Mouse (Mus musculus) megakaryocyte-erythroid progenitor cell, adult 5-6 weeks (primary cell): ENCODE measurements around the gene Abat. TPM values are rescaled to one million over a fixed set of nuclear protein-coding genes. Genes with fewer than 3 reads are reported as not detected.
"Not testable (repeated sequence)": the region's sequence is repeated elsewhere in the genome, so short reads cannot be mapped to it uniquely, and the experiment has no call there.

Experiments
- ATAC-seq: replicated peaks from 2 replicates; pipeline ENCODE4 v1.8.0; 2016; ENCODE audit warnings: mild to moderate bottlenecking, inconsistent platforms; ENCODE audit not compliant: severe bottlenecking, poor library complexity, low FRiP score, low TSS enrichment
- total RNA-seq, 2 experiments: library from RNA; stranded (forward) in 1 of 2; stranded (reverse) in 1 of 2; fragments of 200-1000, 215-1000 nt in 1 of 2; fragments of >200 nt in 1 of 2; fragmentation: Nextera tagmentation in 1 of 2; gene quantifications; 2 replicates each; pipeline ENCODE4 v1.2.3; 2014 to 2017

Abat gene
- total RNA-seq, 2 experiments from 2014 or later: 1.2 TPM; not detected in 1

DNA sequence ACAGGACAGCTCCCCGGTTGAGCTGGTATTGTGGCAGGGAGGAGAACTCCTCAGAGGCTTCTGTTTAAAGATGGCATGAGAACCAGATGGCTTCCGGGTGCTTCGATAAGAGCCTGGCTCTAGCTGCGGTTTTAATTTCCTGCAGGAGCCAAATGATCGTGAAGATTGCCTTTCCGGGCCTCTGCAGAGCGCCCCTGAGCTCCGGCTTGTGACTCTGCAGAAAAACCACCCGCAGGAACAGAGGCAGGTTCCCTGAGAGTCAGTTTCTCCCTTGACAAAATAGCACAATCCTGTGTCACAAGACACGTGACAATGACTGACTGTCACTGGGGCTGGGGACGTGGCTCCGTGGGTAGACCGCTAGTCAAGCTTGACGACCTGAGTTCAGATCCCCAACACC lies 16.8 kb downstream of the Abat start:
- ATAC-seq: peak; percentile 86

DNA sequence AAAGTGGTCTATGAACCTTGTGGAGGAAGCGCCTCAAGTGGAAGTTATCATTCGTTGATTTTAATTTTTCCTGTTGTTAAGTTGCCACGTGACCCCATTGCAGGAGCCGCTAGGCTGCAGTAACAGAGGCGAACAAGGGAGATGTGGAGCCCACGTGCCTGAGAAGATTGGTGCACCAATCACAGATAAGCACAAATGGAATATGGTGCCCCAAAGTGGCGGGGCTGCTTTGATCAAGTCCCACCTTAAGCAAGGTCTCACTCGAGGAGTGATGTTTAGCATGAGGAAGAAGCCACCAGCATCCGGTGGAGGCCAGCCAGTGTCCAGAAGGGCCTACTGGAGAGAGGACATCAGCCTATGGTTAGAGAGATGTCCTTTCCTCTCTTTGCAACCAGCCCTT lies 19.2 kb downstream of the Abat start:
- ATAC-seq: no peak

- ATAC-seq: no peak
These were observed 19.7 kb downstream of the Abat start for GRCm38 (mm10) chr16:8532894-8533293.

- no peak for ATAC-seq
These were observed 20.2 kb downstream of the Abat start for GRCm38 (mm10) chr16:8533477-8533876.

- no peak for ATAC-seq
These were observed 21.4 kb downstream of the Abat start for GRCm38 (mm10) chr16:8534466-8535200.

DNA sequence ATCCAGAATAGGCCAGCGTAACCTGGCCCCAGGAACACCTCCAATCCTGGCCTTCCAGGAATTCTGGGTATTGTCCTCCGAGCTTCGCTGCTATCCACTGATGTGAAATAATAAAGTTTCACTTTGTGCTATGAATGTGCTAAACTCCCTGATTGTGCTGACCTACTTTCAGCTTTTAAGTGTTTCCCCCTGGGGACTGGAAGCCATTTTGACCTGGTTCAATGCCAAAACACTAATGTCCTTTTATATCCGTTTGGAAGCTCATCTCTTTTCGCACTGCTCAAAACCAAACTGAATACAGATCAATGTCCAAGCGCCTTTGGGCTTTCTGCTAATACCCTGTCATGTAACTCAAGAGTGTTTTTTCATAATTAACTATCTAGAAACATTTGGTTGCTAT lies 22.2 kb downstream of the Abat start:
- no peak for ATAC-seq

DNA sequence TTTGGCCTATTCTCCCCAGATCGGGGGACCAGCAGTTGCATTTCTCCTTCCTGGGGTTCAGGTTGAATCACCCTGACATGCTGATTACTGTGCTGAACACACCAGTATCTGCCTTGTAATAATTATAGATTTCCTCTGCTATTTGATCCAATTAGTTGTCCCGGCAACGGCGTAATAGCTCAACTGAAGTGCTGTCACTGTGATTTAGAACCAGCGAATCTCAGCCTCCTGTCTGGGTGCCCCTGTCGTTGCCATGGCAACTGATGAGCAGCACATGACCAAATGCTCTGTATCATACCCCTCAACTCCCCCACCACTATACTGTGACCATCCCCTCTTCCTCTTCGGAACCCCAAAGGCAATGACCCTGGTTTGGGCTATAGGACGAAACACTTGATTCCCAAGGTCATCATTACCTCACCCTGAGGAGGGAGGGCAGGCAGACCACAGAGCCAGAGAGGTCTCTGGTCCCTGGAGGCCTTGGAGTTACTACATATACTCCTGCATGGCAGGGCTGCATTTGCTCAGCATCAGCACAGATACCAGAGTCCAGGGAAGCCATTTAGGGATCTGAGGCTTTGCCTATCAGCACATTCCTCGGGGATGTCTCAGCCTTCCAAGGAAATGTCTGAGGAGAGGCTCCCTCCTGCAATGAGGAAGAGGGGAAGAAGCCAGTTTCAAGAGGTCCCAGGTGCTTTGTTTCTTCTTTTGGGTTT lies 26.1 kb downstream of the Abat start:
- ATAC-seq: no peak

DNA sequence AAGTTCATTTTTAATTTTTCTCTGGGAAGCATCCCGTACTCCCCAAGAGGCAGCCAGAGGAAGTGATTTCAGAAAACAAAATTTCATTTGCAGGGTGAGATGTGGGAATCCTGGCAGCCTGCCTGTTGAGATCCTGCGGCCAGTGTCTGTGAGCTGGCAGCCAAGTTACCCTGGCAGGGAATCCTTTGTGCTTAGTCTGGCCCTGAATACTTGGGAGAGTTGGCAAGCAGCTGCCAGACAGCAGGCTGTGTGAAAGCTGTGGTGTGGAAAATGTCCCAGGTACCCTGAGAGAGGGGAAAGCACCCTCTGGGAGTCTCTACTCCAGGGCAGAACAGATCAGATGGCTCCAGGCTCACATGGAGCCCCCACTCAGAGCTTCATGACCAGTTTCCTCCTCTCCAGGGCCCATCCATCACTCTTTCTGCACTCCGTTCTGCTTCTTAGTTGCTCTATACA lies 27.7 kb downstream of the Abat start:
- no peak for ATAC-seq

DNA sequence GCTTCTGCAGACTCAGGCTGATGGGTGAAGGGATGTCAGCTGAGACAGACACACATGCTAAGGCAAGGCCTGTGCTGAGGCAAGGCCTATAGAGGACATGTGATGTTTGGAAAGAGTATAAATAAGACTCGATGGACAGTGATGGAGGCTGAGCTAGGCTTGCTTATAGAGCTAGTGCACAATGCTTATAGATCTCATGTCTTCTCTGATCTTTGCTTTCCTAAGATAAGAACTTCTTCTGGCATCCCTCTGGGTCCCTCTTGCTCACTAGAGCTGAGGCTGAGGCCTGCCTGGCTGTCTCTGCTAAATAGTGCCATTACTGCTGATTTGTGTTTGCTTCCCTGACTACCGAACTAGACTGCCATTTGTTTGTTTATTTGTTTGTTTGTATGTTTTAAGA lies 34.6 kb downstream of the Abat start:
- no peak for ATAC-seq

GRCm38 (mm10) chr16:8549506-8549905 lies 36.3 kb downstream of the Abat start:
- no peak for ATAC-seq

DNA sequence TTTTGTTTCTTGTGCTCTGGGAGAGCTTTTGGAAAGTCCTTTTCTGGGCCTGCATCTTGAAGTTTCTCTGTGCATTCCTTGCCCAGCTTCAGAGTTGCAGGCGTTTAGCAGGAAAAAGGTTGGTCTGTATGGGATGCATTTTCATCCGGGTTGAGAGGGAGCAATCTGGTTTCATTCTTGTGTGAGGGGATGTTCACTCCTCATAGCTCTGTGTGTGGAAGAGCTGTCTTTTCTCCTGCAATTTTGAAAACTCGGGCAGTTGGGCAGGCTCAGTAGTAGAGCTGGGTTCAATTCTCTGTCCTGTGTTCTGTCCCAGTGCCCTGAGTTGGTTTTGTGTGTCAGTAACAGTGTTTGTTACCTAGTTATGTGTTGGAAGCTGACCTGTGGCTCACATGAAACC lies 41.1 kb downstream of the Abat start:
- no peak for ATAC-seq

- ATAC-seq: not testable (repeated sequence)
These were observed 41.5 kb downstream of the Abat start for GRCm38 (mm10) chr16:8554751-8555150.

DNA sequence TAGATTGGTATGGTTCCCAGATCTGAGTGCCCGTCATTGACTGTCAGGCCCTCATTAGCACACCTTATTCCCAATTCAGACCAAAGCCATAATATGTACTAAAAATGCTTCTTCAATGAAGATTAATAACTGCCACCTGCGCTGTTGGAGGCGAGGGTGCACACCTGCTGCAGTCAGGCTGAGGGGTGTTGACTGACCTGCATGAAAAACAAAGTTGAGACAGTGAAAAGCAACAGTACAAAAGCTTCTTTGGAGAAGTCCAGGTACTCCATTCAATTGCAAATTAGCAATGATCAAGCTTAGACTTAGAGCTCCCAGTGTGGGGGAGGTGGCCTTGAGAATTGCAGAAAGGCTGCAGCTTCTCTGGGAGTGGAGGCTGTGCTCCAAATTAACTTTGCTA lies 42.1 kb downstream of the Abat start:
- ATAC-seq: not testable (repeated sequence)

DNA sequence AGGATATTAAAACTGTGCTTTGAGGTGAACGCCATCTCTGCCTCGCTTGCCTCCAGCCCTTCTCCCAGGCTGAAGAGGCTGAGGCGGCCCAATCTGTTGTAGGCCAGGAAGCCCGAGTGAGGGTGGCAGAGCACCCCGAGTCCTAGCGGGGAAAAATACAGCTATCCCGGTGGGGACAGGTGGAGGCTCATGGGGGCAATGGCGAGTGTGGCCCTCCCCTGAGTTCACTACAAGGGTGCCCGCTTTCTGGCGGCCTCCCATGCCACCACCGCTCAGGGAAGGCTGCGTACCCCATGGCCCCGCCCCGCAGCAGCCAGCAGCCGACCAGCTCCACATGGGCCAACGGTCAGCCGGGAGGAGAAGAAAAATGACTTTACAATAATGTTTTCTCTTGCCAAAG lies 46.9 kb downstream of the Abat start:
- ATAC-seq: no peak

DNA sequence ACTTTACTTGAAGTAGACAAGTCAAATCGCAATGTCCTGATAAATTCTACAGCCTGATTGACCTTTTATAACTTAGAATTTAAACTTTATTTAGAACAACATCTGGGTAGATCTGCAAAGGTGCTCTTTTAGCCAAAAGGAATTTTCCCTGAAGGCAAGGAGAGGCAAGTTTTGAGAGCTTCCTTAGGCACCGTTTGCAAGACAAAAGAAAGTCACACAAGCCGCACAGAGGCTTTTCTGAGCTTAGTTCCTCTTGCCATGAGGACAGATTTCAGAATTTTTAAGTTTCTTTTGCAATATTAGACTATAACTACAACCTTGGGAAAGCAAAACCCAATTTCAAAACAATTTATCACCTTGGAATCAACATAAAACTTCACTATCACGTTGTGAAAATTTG lies 47.9 kb downstream of the Abat start:
- ATAC-seq: not testable (repeated sequence)

- ATAC-seq: not testable (repeated sequence)
These were observed 48.6 kb downstream of the Abat start for GRCm38 (mm10) chr16:8561856-8562255.

DNA sequence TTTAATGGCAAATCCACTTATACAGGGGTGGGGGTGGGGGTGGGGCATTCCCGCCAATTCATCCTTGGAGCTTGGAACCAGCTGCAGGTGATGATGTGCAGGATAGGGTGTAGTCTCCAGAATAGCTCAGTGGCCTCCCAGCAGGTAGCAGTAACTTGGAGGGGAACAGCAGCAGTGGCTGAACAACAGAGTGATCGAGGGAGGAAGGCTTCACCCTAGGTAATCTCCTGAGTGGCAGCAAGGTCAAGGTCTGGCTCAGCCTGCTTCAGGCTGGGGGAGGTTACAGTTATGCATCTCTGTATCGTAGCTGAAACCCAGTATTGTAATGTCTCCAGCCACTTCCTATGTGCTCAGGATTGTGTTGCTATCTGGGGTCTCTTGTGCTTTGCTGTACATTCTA lies 49.6 kb downstream of the Abat start:
- not testable (repeated sequence) for ATAC-seq

DNA sequence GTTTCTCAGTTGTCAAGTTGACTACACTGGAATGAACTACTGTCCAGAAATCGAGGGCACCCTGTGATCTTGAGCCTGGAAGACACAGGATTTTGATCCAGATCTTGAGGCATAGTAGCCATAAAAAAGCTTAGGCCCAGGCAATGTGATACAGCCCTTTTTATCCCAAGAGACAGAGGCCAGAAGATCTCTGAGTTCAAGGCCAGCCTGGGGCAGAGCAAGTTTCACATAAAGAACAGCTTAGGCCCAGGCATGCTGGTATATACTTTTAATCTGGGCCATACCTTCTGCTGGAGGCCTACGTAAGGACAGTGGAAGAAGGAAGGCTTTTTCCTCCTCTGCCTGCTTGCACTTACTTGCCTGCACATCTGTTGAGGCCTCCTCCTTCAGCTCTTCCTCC lies 51.6 kb downstream of the Abat start:
- no peak for ATAC-seq

DNA sequence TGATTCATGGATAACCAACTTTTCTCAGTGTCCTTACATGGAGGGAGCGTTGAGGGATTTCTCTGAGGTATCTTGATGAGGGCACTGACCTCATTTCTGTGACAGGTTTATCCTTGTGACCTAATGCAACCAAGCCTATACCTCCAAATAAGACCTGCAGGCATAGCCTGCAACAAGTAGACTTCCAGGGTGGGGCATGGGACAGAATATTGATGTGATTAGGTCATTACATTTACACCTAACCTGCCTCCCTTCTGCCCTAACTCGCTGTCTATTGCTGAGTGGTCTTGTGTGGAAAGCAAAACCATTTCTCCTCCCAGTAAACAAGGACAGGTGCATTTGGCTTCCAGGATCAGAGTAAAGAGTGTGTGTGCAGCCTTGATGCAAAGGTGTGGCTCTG lies 52.3 kb downstream of the Abat start:
- no peak for ATAC-seq

DNA sequence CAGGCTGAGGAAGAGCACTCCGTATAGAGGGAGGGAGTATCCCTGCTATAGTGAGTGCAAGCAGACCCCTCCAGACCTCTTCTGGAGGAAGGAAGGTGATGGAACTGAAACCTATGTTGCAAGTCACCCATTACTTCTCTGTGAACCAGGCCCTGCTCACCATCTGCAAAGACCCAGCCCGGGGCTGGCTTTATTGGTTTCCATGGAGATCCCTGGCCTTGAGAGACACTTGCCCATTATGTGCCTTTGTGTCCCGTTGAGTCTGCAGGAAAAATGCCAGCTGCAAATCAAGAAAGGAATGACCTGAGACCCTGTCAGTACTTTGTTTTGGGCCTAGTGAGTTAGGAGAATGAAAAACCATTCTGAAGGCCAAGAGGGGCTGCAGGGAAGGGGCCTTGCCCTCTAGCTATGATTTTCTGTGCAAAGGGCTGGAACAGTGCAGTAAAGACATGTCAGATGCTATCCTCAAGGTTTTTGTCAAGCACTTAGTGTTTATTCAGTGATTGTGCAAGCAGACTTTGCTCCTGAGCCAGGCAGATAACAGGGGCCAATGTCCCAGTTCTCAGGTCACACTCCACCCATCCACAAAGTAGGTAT lies 53.0 kb downstream of the Abat start:
- no peak for ATAC-seq

DNA sequence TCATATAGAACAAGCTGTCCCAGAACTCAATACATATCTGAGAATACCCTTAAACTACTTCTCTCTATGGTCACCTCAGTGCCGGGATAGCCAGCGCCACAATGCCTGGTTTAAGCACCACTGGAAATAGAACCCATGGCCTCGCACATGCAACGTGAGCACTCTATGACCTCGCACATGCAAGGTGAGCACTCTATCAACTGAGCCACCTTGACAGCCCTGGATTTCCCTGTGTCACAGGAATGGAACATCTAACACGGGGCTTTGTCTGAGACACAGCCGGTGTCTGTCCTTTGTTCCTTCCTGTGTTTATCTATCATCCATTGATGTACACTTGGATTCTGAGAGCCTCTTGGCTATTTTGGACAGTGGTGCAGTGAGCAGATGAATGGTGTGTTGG lies 55.7 kb downstream of the Abat start:
- no peak for ATAC-seq
